Mouse (Mus musculus): ENCODE data around the gene Psmd10. TPM values are rescaled to one million over a fixed set of nuclear protein-coding genes. Genes with fewer than 3 reads are reported as not detected.

Gene Psmd10
- 49.0 and 49.2 TPM in 2 replicates for polyA plus RNA-seq (2015; fragmentation: Nextera tagmentation; extraction: Ambion mirVana)

DNA sequence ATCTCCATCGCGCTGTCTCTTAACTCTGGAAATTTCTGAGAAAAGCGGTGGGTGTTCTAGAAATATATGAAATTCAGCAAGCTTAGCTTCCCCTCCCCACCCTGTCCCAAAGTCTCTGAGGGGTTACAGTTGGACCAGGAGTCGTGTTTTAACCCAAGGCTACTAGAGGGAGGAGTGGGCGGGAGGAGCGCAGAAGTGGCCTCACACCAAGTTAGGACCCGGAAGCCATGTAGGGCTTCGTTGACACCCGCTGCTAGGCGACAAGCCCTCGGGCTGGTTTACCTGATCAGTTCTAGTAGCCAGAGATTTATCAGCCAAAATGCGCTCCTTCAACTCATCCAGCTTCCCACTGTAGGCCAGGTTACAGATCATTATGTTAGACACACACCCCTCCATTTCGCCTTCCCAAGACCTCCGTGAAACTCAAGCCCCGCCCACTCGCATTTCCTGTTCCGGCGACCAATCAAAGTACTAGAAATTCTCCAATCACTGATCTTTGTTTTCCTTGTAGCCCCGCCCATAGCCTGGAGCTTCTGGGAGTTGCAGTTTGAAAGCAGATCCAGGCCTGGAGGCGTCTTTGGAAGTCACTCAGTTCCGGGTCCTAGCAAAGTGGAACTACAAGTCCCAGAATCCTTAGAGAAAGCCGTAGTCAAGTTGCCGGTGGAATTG lies at the start of gene Psmd10, which contains the start of gene Atg4a:
Gene Psmd10 (minus strand): TSS at position 457 of the 669 bp plus-strand sequence.
Gene Atg4a (plus strand): TSS at position 636 of the 669 bp plus-strand sequence.
- Histone ChIP-seq H3K9ac (ENCODE audit: low read depth, low read length) (peak within 1 kb of the TSS; percentile 58), H3K27me3 (replicated peaks; ENCODE audit: control insufficient read depth, insufficient read depth, low read length) (0 out of 2 replicates have a peak, but pooled peaks cover 3% of the 10 kb centered on the region), H3K4me3 (ENCODE audit: low read length) (peak within 1 kb of the TSS; percentile 52), H3K4me1 (ENCODE audit: control insufficient read depth, insufficient read depth, low read length) (no peaks in the 10 kb centered on the region), H3K27ac (ENCODE audit: low read length) (no peak within 1 kb of the TSS), H3K4me2 (ENCODE audit: low read depth, low read length) (peak within 1 kb of the TSS; percentile 52), H3K36me3 (ENCODE audit: control insufficient read depth, insufficient read depth, low read length) (no peaks in the 10 kb centered on the region), H3K9me3 (ENCODE audit: control insufficient read depth, low read length) (no peaks in the 10 kb centered on the region)
- ATAC-seq, result peak; percentile 99
- WGBS, result 15% methylated on average over 23 of the region's 23 CpGs

GRCm38 (mm10) chrX:140998885-140999284 lies 42.4 kb upstream of the Psmd10 start:
- Histone ChIP-seq H3K9me3 (ENCODE audit: control insufficient read depth, low read length) (no peaks in the 10 kb centered on the region), H3K27ac (ENCODE audit: low read length) (no peak overlapping the region), H3K4me2 (ENCODE audit: low read depth, low read length) (no peak overlapping the region), H3K36me3 (ENCODE audit: control insufficient read depth, insufficient read depth, low read length) (no peaks in the 10 kb centered on the region), H3K4me3 (ENCODE audit: low read length) (no peak overlapping the region), H3K4me1 (ENCODE audit: control insufficient read depth, insufficient read depth, low read length) (no peaks in the 10 kb centered on the region), H3K27me3 (replicated peaks; ENCODE audit: control insufficient read depth, insufficient read depth, low read length) (no peaks in the 10 kb centered on the region; the same call in 1 of the 2 replicates), H3K9ac (ENCODE audit: low read depth, low read length) (no peak overlapping the region)
- ATAC-seq, result no peak

- H3K4me3 ChIP-seq (ENCODE audit: low read length), result no peak overlapping the region
- WGBS, result no CpG with 5 or more reads among the region's 1 CpGs
- ATAC-seq, result no peak
These were observed 41.5 kb upstream of the Psmd10 start for GRCm38 (mm10) chrX:140997912-140998545.

GRCm38 (mm10) chrX:140996909-140997516 lies 40.5 kb upstream of the Psmd10 start:
- no peaks in the 10 kb centered on the region for H3K36me3 ChIP-seq (ENCODE audit: control insufficient read depth, insufficient read depth, low read length)
- H3K9me3 ChIP-seq (ENCODE audit: control insufficient read depth, low read length), result no peaks in the 10 kb centered on the region
- no peak overlapping the region for H3K4me3 ChIP-seq (ENCODE audit: low read length)
- ATAC-seq, result no peak
- H3K9ac ChIP-seq (ENCODE audit: low read depth, low read length), result no peak overlapping the region
- no peaks in the 10 kb centered on the region; the same call in 1 of the 2 replicates for H3K27me3 ChIP-seq (replicated peaks; ENCODE audit: control insufficient read depth, insufficient read depth, low read length)
- no peak overlapping the region for H3K27ac ChIP-seq (ENCODE audit: low read length)
- H3K4me2 ChIP-seq (ENCODE audit: low read depth, low read length), result no peak overlapping the region
- H3K4me1 ChIP-seq (ENCODE audit: control insufficient read depth, insufficient read depth, low read length), result no peaks in the 10 kb centered on the region
- 86% methylated on average over 1 of the region's 1 CpGs for WGBS

More at GRCm38 (mm10) chrX:140997912-140998545, 41.5 kb upstream of the Psmd10 start:
- no peak overlapping the region for H3K27ac ChIP-seq (ENCODE audit: low read length)
- H3K9me3 ChIP-seq (ENCODE audit: control insufficient read depth, low read length), result no peaks in the 10 kb centered on the region
- no peaks in the 10 kb centered on the region; the same call in 1 of the 2 replicates for H3K27me3 ChIP-seq (replicated peaks; ENCODE audit: control insufficient read depth, insufficient read depth, low read length)
- no peak overlapping the region for H3K4me2 ChIP-seq (ENCODE audit: low read depth, low read length)
- H3K36me3 ChIP-seq (ENCODE audit: control insufficient read depth, insufficient read depth, low read length), result no peaks in the 10 kb centered on the region
- H3K4me1 ChIP-seq (ENCODE audit: control insufficient read depth, insufficient read depth, low read length), result no peaks in the 10 kb centered on the region
- H3K9ac ChIP-seq (ENCODE audit: low read depth, low read length), result no peak overlapping the region

GRCm38 (mm10) chrX:140985256-140985655 lies 28.7 kb upstream of the Psmd10 start:
- Histone ChIP-seq H3K9ac (ENCODE audit: low read depth, low read length) (no peak overlapping the region), H3K27ac (ENCODE audit: low read length) (no peak overlapping the region), H3K4me1 (ENCODE audit: control insufficient read depth, insufficient read depth, low read length) (0 out of 2 replicates have a peak, but pooled peaks cover 2% of the 10 kb centered on the region), H3K9me3 (ENCODE audit: control insufficient read depth, low read length) (no peaks in the 10 kb centered on the region), H3K4me2 (ENCODE audit: low read depth, low read length) (no peak overlapping the region), H3K4me3 (ENCODE audit: low read length) (no peak overlapping the region), H3K27me3 (replicated peaks; ENCODE audit: control insufficient read depth, insufficient read depth, low read length) (peaks cover 9% of the 10 kb centered on the region), H3K36me3 (ENCODE audit: control insufficient read depth, insufficient read depth, low read length) (no peaks in the 10 kb centered on the region)
- no peak for ATAC-seq
- WGBS, result 80% methylated on average over 2 of the region's 2 CpGs

DNA sequence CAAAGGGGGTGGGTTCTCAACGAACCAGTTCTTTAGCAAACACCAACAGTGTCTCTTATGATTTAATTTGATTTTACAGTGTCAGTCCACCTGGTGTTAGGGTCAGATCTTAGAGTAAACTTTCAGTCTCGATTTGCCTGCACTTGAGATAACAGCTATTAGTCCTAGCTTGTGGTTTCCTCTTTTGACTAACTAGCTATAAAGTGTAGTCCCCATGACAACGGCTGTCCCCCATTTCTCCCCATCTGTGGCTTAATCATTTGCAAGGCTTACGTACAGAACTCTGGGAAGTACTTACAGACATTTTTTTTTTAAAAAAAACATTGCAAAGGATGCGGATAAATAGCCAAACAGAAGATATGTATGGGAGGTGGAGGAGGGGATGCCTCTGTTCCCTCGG lies 28.3 kb upstream of the Psmd10 start:
- no peaks in the 10 kb centered on the region for H3K36me3 ChIP-seq (ENCODE audit: control insufficient read depth, insufficient read depth, low read length)
- H3K9ac ChIP-seq (ENCODE audit: low read depth, low read length), result no peak overlapping the region
- H3K27me3 ChIP-seq (replicated peaks; ENCODE audit: control insufficient read depth, insufficient read depth, low read length), result peaks cover 9% of the 10 kb centered on the region
- no peak for ATAC-seq
- WGBS, result 52% methylated on average over 6 of the region's 6 CpGs
- no peak overlapping the region for H3K27ac ChIP-seq (ENCODE audit: low read length)
- H3K4me2 ChIP-seq (ENCODE audit: low read depth, low read length), result no peak overlapping the region
- 0 out of 2 replicates have a peak, but pooled peaks cover 2% of the 10 kb centered on the region for H3K4me1 ChIP-seq (ENCODE audit: control insufficient read depth, insufficient read depth, low read length)
- H3K4me3 ChIP-seq (ENCODE audit: low read length), result no peak overlapping the region
- no peaks in the 10 kb centered on the region for H3K9me3 ChIP-seq (ENCODE audit: control insufficient read depth, low read length)

GRCm38 (mm10) chrX:140983206-140983960 lies 26.9 kb upstream of the Psmd10 start:
- 52% methylated on average over 6 of the region's 6 CpGs for WGBS
- no peak for ATAC-seq
- no peaks in the 10 kb centered on the region for H3K9me3 ChIP-seq (ENCODE audit: control insufficient read depth, low read length)
- no peak overlapping the region for H3K27ac ChIP-seq (ENCODE audit: low read length)
- H3K4me2 ChIP-seq (ENCODE audit: low read depth, low read length), result no peak overlapping the region
- no peaks in the 10 kb centered on the region for H3K36me3 ChIP-seq (ENCODE audit: control insufficient read depth, insufficient read depth, low read length)
- no peak overlapping the region for H3K9ac ChIP-seq (ENCODE audit: low read depth, low read length)
- H3K4me3 ChIP-seq (ENCODE audit: low read length), result no peak overlapping the region
- 0 out of 2 replicates have a peak, but pooled peaks cover 2% of the 10 kb centered on the region for H3K4me1 ChIP-seq (ENCODE audit: control insufficient read depth, insufficient read depth, low read length)
- H3K27me3 ChIP-seq (replicated peaks; ENCODE audit: control insufficient read depth, insufficient read depth, low read length), result peaks cover 9% of the 10 kb centered on the region

DNA sequence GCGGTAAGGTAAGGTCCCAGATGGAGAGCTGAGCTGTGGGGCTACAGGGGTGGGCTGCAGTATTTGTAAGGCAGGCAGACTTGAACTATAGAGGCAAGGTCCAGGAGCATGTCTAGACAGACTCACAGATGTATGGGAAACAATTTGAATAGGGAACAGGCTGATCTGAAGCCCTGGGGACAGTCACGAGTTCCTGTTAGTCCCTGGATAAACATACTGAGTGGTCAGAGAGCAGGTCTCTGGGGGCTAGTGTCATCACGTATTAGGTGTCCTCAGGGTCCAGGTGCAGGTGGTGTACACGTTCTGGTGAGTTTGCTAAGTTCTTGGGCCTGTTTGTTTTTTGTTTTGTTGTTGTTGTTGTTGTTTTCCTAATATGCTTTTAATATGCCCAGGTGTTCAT lies 23.6 kb upstream of the Psmd10 start:
- Histone ChIP-seq H3K9ac (ENCODE audit: low read depth, low read length) (no peak overlapping the region), H3K4me2 (ENCODE audit: low read depth, low read length) (no peak overlapping the region), H3K27ac (ENCODE audit: low read length) (no peak overlapping the region), H3K4me1 (ENCODE audit: control insufficient read depth, insufficient read depth, low read length) (0 out of 2 replicates have a peak, but pooled peaks cover 2% of the 10 kb centered on the region), H3K27me3 (replicated peaks; ENCODE audit: control insufficient read depth, insufficient read depth, low read length) (peaks cover 7% of the 10 kb centered on the region), H3K36me3 (ENCODE audit: control insufficient read depth, insufficient read depth, low read length) (no peaks in the 10 kb centered on the region), H3K9me3 (ENCODE audit: control insufficient read depth, low read length) (no peaks in the 10 kb centered on the region), H3K4me3 (ENCODE audit: low read length) (no peak overlapping the region)
- ATAC-seq, result no peak
- 59% methylated on average over 4 of the region's 4 CpGs for WGBS

DNA sequence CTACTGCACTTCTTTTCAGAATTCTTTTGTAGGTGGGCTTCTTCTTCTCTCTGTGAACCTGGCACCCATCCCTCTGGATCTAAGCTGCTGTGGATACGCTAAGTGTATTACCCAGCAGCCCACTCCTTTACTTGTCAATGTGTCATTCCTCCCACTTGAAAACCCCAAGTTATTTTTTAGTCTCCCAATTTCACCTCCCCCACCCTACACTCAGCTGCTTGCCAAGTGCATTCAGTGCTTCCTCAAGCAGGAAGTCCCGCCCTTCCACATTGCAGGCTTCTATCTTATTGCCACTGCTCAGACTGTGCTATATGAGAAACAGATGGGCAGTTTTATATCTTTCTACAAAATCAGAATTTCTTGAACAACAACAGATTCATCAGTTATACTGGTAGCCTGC lies 23.0 kb upstream of the Psmd10 start:
- 73% methylated on average over 2 of the region's 2 CpGs for WGBS
- Histone ChIP-seq H3K4me1 (ENCODE audit: control insufficient read depth, insufficient read depth, low read length) (0 out of 2 replicates have a peak, but pooled peaks cover 2% of the 10 kb centered on the region), H3K27me3 (replicated peaks; ENCODE audit: control insufficient read depth, insufficient read depth, low read length) (peaks cover 5% of the 10 kb centered on the region), H3K4me2 (ENCODE audit: low read depth, low read length) (no peak overlapping the region), H3K9ac (ENCODE audit: low read depth, low read length) (no peak overlapping the region), H3K4me3 (ENCODE audit: low read length) (no peak overlapping the region), H3K27ac (ENCODE audit: low read length) (no peak overlapping the region), H3K9me3 (ENCODE audit: control insufficient read depth, low read length) (no peaks in the 10 kb centered on the region), H3K36me3 (ENCODE audit: control insufficient read depth, insufficient read depth, low read length) (no peaks in the 10 kb centered on the region)
- no peak for ATAC-seq

Data from intestine, embryonic 16.5 days (tissue).